Mouse (Mus musculus): Measurements from ENCODE around the gene Tarsl2.

Gene Tarsl2

GRCm38 (mm10) chr7:65644643-65645351, at the start of gene Tarsl2:
Gene Tarsl2, plus strand, starts transcription at chr7:65644898.
- DNase-seq, result peak; percentile 97

GRCm38 (mm10) chr7:65606124-65606523, 38.6 kb upstream of the Tarsl2 start:
- DNase-seq, result no peak

GRCm38 (mm10) chr7:65607003-65607402, 37.7 kb upstream of the Tarsl2 start:
- no peak for DNase-seq

GRCm38 (mm10) chr7:65610171-65610570, 34.5 kb upstream of the Tarsl2 start:
- peak; percentile 88 for DNase-seq

GRCm38 (mm10) chr7:65610673-65611072, 34.0 kb upstream of the Tarsl2 start:
- DNase-seq, result no peak

GRCm38 (mm10) chr7:65611298-65611697, 33.4 kb upstream of the Tarsl2 start:
- DNase-seq, result no peak

- no peak for DNase-seq
Observed at GRCm38 (mm10) chr7:65613723-65614122, 31.0 kb upstream of the Tarsl2 start.

- DNase-seq, result no peak
Observed at GRCm38 (mm10) chr7:65618751-65619150, 25.9 kb upstream of the Tarsl2 start.

GRCm38 (mm10) chr7:65620746-65621145, 24.0 kb upstream of the Tarsl2 start:
- DNase-seq, result no peak

GRCm38 (mm10) chr7:65623330-65623729, 21.4 kb upstream of the Tarsl2 start:
- no peak for DNase-seq

- no peak for DNase-seq
Observed at GRCm38 (mm10) chr7:65625528-65625927, 19.2 kb upstream of the Tarsl2 start.

GRCm38 (mm10) chr7:65629846-65630245, 14.9 kb upstream of the Tarsl2 start:
- DNase-seq, result no peak

GRCm38 (mm10) chr7:65630661-65631060, 14.0 kb upstream of the Tarsl2 start:
- no peak for DNase-seq

GRCm38 (mm10) chr7:65635831-65636230, 8.9 kb upstream of the Tarsl2 start:
- DNase-seq, result no peak

- no peak for DNase-seq
Observed at GRCm38 (mm10) chr7:65636356-65636880, 8.3 kb upstream of the Tarsl2 start.

- no peak for DNase-seq
Observed at GRCm38 (mm10) chr7:65638170-65638770, 6.4 kb upstream of the Tarsl2 start.

- DNase-seq, result no peak
Observed at GRCm38 (mm10) chr7:65639821-65640382, 4.8 kb upstream of the Tarsl2 start.

- DNase-seq, result no peak
Observed at GRCm38 (mm10) chr7:65640672-65641071, 4.0 kb upstream of the Tarsl2 start.

- DNase-seq, result no peak
Observed at GRCm38 (mm10) chr7:65642371-65643304, 2.1 kb upstream of the Tarsl2 start.

- DNase-seq, result no peak
Observed at GRCm38 (mm10) chr7:65643861-65644421, 757 bp upstream of the Tarsl2 start.

GRCm38 (mm10) chr7:65645996-65646395, 1.3 kb downstream of the Tarsl2 start:
- DNase-seq, result peak; percentile 11

- no peak for DNase-seq
Observed at GRCm38 (mm10) chr7:65650662-65651061, 6.0 kb downstream of the Tarsl2 start.
